ENCODE assay signal across 8 mouse cellular contexts in genomic region chr13:43481859-43482245, GRCm38 (mm10). TPM values are rescaled to one million over a fixed set of nuclear protein-coding genes. Genes with fewer than 3 reads are reported as not detected.
A peak's percentile ranks its signal among the peaks of the same experiment; 100 is the strongest.
DNase-seq lines count a peak whose midpoint lies in the region; ATAC-seq lines count a peak whose summit lies in the region.

No protein-coding gene starts in this region.

- peak overlapping the region; percentile 96 for H3K4me3 ChIP-seq in forebrain, embryonic 15.5 days
- peak overlapping the region; percentile 84 for H3K4me3 ChIP-seq in limb, embryonic 12.5 days (replicated peaks)

- H3K9me3 ChIP-seq in forebrain, embryonic 15.5 days = no peaks in the 10 kb centered on the region
- H3K9me3 ChIP-seq in limb, embryonic 12.5 days = no peaks in the 10 kb centered on the region

- DNase-seq in kidney, adult 9 months = peak; percentile 45
- DNase-seq in kidney, adult 11 months = no peak
- DNase-seq in layer of hippocampus, adult 11-12 months (ENCODE audit: low spot score) = no peak
- DNase-seq in right cerebral cortex, postnatal 14 days = no peak
- no peak for DNase-seq in adrenal gland, postnatal 14 days

- WGBS in forebrain, embryonic 15.5 days = 34% methylated on average over 6 of the region's 6 CpGs
- 43% methylated on average over 6 of the region's 6 CpGs for WGBS in limb, embryonic 12.5 days

- peak; percentile 20; the same call in 1 of the 2 replicates for ATAC-seq in forebrain, embryonic 15.5 days (replicated peaks)
- ATAC-seq in limb, embryonic 12.5 days (ENCODE audit: insufficient number of reproducible peaks, insufficient read depth, low FRiP score, low TSS enrichment, low read depth) = no peak
- ATAC-seq in monocyte, adult 5-6 weeks (replicated peaks; ENCODE audit: insufficient number of reproducible peaks, low FRiP score, low TSS enrichment, poor library complexity, severe bottlenecking) = peak; percentile 53; the same call in 1 of the 2 replicates

- peaks cover 21% of the 10 kb centered on the region for H3K4me1 ChIP-seq in forebrain, embryonic 15.5 days
- H3K4me1 ChIP-seq in limb, embryonic 12.5 days (replicated peaks) = peaks cover 23% of the 10 kb centered on the region

- peak overlapping the region; percentile 47 for H3K4me2 ChIP-seq in forebrain, embryonic 15.5 days (replicated peaks)
- H3K4me2 ChIP-seq in limb, embryonic 12.5 days = peak overlapping the region; percentile 53

- H3K27ac ChIP-seq in forebrain, embryonic 15.5 days (replicated peaks) = peak overlapping the region; percentile 99
- peak overlapping the region; percentile 99 for H3K27ac ChIP-seq in limb, embryonic 12.5 days

- H3K9ac ChIP-seq in forebrain, embryonic 15.5 days (replicated peaks) = peak overlapping the region; percentile 98
- H3K9ac ChIP-seq in limb, embryonic 12.5 days (replicated peaks) = peak overlapping the region; percentile 97

- H3K27me3 ChIP-seq in forebrain, embryonic 15.5 days = no peaks in the 10 kb centered on the region
- no peaks in the 10 kb centered on the region for H3K27me3 ChIP-seq in limb, embryonic 12.5 days

- no peaks in the 10 kb centered on the region for H3K36me3 ChIP-seq in forebrain, embryonic 15.5 days
- H3K36me3 ChIP-seq in limb, embryonic 12.5 days = no peaks in the 10 kb centered on the region

RNA-seq across cellular contexts. Expression of gene Ranbp9, which starts 0.8 kb away (rescaled TPM):
- 13.1 and 13.2 TPM in 2 replicates for polyA plus RNA-seq in forebrain, embryonic 15.5 days (2015; fragmentation: Nextera tagmentation; extraction: Ambion mirVana)
- polyA plus RNA-seq in limb, embryonic 12.5 days (2016; fragmentation: Nextera tagmentation; extraction: Ambion mirVana) = 9.7 and 10.0 TPM in 2 replicates
- total RNA-seq in monocyte, adult 5-6 weeks (2017) = 109 to 144 TPM (median 117 TPM) in 3 replicates
- total RNA-seq in adrenal gland, postnatal 14 days (2021) = 57.1 and 74.2 TPM in 2 replicates
